Mouse (Mus musculus): ENCODE data around the gene Uqcc2. TPM values are rescaled to one million over a fixed set of nuclear protein-coding genes. Genes with fewer than 3 reads are reported as not detected.

Uqcc2 gene
- total and polyA plus RNA-seq, 3 experiments, result 288 to 343 (median 296) TPM

GRCm38 (mm10) chr17:27095690-27096089 lies 38.0 kb downstream of the Uqcc2 start:
- H3K36me3 ChIP-seq (ENCODE audit: control insufficient read depth, insufficient read depth, low read length), result no peaks in the 10 kb centered on the region
- H3K27ac ChIP-seq, result no peak overlapping the region
- no peak overlapping the region for H3K9ac ChIP-seq (ENCODE audit: low read depth, low read length)
- TF ChIP-seq POLR2A (IDR thresholded peaks at IDR 0.05; ENCODE audit: insufficient read depth, low read depth, low read length) (no peak), CTCF (IDR thresholded peaks at IDR 0.05) (peak; percentile 38)
- H3K4me3 ChIP-seq, result no peak overlapping the region
- no peaks in the 10 kb centered on the region for H3K79me2 ChIP-seq (replicated peaks; ENCODE audit: control insufficient read depth, insufficient read depth, low read length)
- WGBS, result 38% methylated on average over 13 of the region's 13 CpGs
- H3K27me3 ChIP-seq (ENCODE audit: control insufficient read depth, insufficient read depth, low read length), result no peaks in the 10 kb centered on the region
- H3K4me1 ChIP-seq (ENCODE audit: control insufficient read depth, insufficient read depth, low read length), result no peaks in the 10 kb centered on the region
- no peak for DNase-seq
- intact Hi-C loops (cut with DNase I), result no loop called here

DNA sequence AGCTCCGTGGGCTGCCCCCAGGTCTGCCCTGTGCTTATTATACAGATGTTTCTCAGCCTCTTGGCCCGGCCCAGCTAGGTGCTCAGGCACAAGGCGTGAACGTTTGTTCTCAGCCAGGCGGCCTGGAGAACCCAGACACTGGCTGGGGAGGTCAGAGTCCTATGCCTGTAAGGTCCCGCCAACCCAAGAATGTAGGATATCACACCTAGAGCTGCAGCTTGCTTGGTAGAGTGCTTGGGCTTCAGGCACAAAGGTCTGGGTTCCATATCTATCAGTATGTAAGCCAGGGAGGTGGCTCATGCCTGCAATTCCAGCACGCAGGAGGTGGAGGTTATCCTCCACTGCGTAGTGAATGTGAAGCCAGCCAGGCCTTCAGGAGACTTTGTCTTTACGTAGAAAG lies 43.6 kb downstream of the Uqcc2 start:
- 83% methylated on average over 9 of the region's 9 CpGs for WGBS
- H3K36me3 ChIP-seq (ENCODE audit: control insufficient read depth, insufficient read depth, low read length), result no peaks in the 10 kb centered on the region
- no peaks in the 10 kb centered on the region for H3K4me1 ChIP-seq (ENCODE audit: control insufficient read depth, insufficient read depth, low read length)
- no peaks in the 10 kb centered on the region for H3K27me3 ChIP-seq (ENCODE audit: control insufficient read depth, insufficient read depth, low read length)
- no peak overlapping the region for H3K27ac ChIP-seq
- TF ChIP-seq POLR2A (IDR thresholded peaks at IDR 0.05; ENCODE audit: insufficient read depth, low read depth, low read length), result no peak
- no peak for TF ChIP-seq CTCF (IDR thresholded peaks at IDR 0.05)
- no peak for TF ChIP-seq EP300 (IDR thresholded peaks at IDR 0.05; ENCODE audit: insufficient read depth, low read depth, low read length)
- DNase-seq, result no peak
- H3K9ac ChIP-seq (ENCODE audit: low read depth, low read length), result no peak overlapping the region
- no peak overlapping the region for H3K4me3 ChIP-seq
- H3K79me2 ChIP-seq (replicated peaks; ENCODE audit: control insufficient read depth, insufficient read depth, low read length), result no peaks in the 10 kb centered on the region
- intact Hi-C loops (cut with DNase I), result no loop called here

- peak in 1 of 2 experiments; percentile 40 for DNase-seq
- H3K36me3 ChIP-seq (ENCODE audit: control insufficient read depth, insufficient read depth, low read length), result no peaks in the 10 kb centered on the region
- H3K79me2 ChIP-seq (replicated peaks; ENCODE audit: control insufficient read depth, insufficient read depth, low read length), result no peaks in the 10 kb centered on the region
- no peak overlapping the region for H3K9ac ChIP-seq (ENCODE audit: low read depth, low read length)
- intact Hi-C loops (cut with DNase I), result no loop called here
- H3K4me3 ChIP-seq, result no peak overlapping the region
- TF ChIP-seq POLR2A (IDR thresholded peaks at IDR 0.05; ENCODE audit: insufficient read depth, low read depth, low read length) (no peak), EP300 (IDR thresholded peaks at IDR 0.05; ENCODE audit: insufficient read depth, low read depth, low read length) (no peak), CTCF (IDR thresholded peaks at IDR 0.05) (peak; percentile 56)
- H3K27ac ChIP-seq, result no peak overlapping the region
- 52% methylated on average over 12 of the region's 12 CpGs for WGBS
- H3K27me3 ChIP-seq (ENCODE audit: control insufficient read depth, insufficient read depth, low read length), result no peaks in the 10 kb centered on the region
- no peaks in the 10 kb centered on the region for H3K4me1 ChIP-seq (ENCODE audit: control insufficient read depth, insufficient read depth, low read length)
Measured at GRCm38 (mm10) chr17:27087426-27087825, 46.3 kb downstream of the Uqcc2 start.

DNA sequence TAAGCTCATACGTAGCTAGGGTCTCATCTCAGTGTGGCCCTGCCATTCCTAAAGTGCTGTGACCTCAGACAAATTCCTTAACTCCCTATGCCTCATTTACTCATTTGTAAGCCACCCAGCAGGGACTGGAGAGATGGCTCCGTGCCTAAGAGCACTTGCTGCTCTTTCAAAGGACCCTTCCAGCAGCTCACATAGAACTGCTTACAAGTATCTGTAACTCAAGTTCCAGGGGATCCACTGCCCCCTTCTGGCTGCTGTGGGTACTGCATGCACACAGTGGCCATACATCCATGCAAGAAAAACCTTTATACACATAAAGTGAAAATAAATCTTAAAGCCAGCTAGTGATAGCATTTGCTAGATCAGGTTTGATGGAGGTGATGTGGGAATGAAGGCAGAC lies 48.0 kb downstream of the Uqcc2 start:
- H3K79me2 ChIP-seq (replicated peaks; ENCODE audit: control insufficient read depth, insufficient read depth, low read length), result no peaks in the 10 kb centered on the region
- H3K4me3 ChIP-seq, result no peak overlapping the region
- no peaks in the 10 kb centered on the region for H3K27me3 ChIP-seq (ENCODE audit: control insufficient read depth, insufficient read depth, low read length)
- no peak overlapping the region for H3K9ac ChIP-seq (ENCODE audit: low read depth, low read length)
- no peaks in the 10 kb centered on the region for H3K36me3 ChIP-seq (ENCODE audit: control insufficient read depth, insufficient read depth, low read length)
- H3K27ac ChIP-seq, result no peak overlapping the region
- no peak for TF ChIP-seq EP300 (IDR thresholded peaks at IDR 0.05; ENCODE audit: insufficient read depth, low read depth, low read length)
- peak; percentile 86 for TF ChIP-seq CTCF (IDR thresholded peaks at IDR 0.05)
- no peaks in the 10 kb centered on the region for H3K4me1 ChIP-seq (ENCODE audit: control insufficient read depth, insufficient read depth, low read length)
- intact Hi-C loops (cut with DNase I), result loop anchor here (1.0 kb wide), 1 partner anchor 53 kb away; no protein-coding TSS in a partner anchor
- WGBS, result 84% methylated on average over 2 of the region's 2 CpGs
- DNase-seq, result peak; percentile 36 to 63

DNA sequence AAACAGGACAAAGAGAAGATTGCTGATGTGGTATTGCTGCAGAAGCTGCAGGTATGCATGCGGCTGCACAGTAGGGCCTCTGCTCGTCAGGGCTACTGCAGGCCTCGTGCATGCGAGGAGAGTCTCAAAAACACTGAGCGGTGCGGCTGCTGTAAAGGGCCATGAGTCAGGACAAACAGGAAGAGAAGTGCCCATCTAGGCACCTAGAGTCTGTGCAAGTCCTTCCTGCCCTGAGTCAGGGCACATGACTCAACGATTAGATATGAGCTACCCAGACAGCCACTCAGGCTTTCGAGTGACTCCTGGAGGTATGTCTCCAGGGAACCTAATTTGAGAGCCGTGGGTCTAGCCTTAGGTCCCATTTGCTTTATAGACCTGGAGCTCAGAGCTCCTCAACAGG lies 50.1 kb downstream of the Uqcc2 start:
- Histone ChIP-seq H3K27ac (no peak overlapping the region), H3K27me3 (ENCODE audit: control insufficient read depth, insufficient read depth, low read length) (no peaks in the 10 kb centered on the region), H3K4me1 (ENCODE audit: control insufficient read depth, insufficient read depth, low read length) (peaks cover 3% of the 10 kb centered on the region), H3K4me3 (no peak overlapping the region), H3K9ac (ENCODE audit: low read depth, low read length) (no peak overlapping the region), H3K36me3 (ENCODE audit: control insufficient read depth, insufficient read depth, low read length) (no peaks in the 10 kb centered on the region), H3K79me2 (replicated peaks; ENCODE audit: control insufficient read depth, insufficient read depth, low read length) (no peaks in the 10 kb centered on the region)
- intact Hi-C loops (cut with DNase I), result no loop called here
- 37% methylated on average over 9 of the region's 9 CpGs for WGBS
- TF ChIP-seq CTCF (IDR thresholded peaks at IDR 0.05) (no peak), POLR2A (IDR thresholded peaks at IDR 0.05; ENCODE audit: insufficient read depth, low read depth, low read length) (no peak), EP300 (IDR thresholded peaks at IDR 0.05; ENCODE audit: insufficient read depth, low read depth, low read length) (no peak)
- no peak for DNase-seq

GRCm38 (mm10) chr17:27082796-27083195 lies 50.9 kb downstream of the Uqcc2 start:
- DNase-seq, result no peak
- TF ChIP-seq EP300 (IDR thresholded peaks at IDR 0.05; ENCODE audit: insufficient read depth, low read depth, low read length) (no peak), POLR2A (IDR thresholded peaks at IDR 0.05; ENCODE audit: insufficient read depth, low read depth, low read length) (no peak)
- 45% methylated on average over 8 of the region's 8 CpGs for WGBS
- no peak overlapping the region for H3K9ac ChIP-seq (ENCODE audit: low read depth, low read length)
- H3K27me3 ChIP-seq (ENCODE audit: control insufficient read depth, insufficient read depth, low read length), result no peaks in the 10 kb centered on the region
- no peak overlapping the region for H3K4me3 ChIP-seq
- H3K27ac ChIP-seq, result no peak overlapping the region
- H3K4me1 ChIP-seq (ENCODE audit: control insufficient read depth, insufficient read depth, low read length), result peaks cover 3% of the 10 kb centered on the region
- no peaks in the 10 kb centered on the region for H3K79me2 ChIP-seq (replicated peaks; ENCODE audit: control insufficient read depth, insufficient read depth, low read length)
- H3K36me3 ChIP-seq (ENCODE audit: control insufficient read depth, insufficient read depth, low read length), result no peaks in the 10 kb centered on the region
- intact Hi-C loops (cut with DNase I), result no loop called here

All from heart, adult 2 months (tissue).